Mouse (Mus musculus) hindbrain, embryonic 15.5 days (tissue): ENCODE data around the gene Olfr342. TPM values are rescaled to one million over a fixed set of nuclear protein-coding genes. Genes with fewer than 3 reads are reported as not detected.

Experiments
- ATAC-seq: fragments of 200-750 bp; cut with Nextera tagmentation; 2 replicates; pipeline ENCODE4 v1.8.0; 2017; ENCODE audit warnings: low read depth, moderate number of reproducible peaks, moderate TSS enrichment; ENCODE audit not compliant: low FRiP score
- H3K27ac ChIP-seq: fragments of 300-500 bp; sonication (generic); replicated peaks from 2 replicates; pipeline ENCODE4 v1.5.1; 2015; ENCODE audit warnings: mild to moderate bottlenecking, inconsistent platforms
- H3K27me3 ChIP-seq: fragments of 300-500 bp; sonication (generic); 2 replicates; pipeline ENCODE4 v1.6.1; 2015; ENCODE audit warnings: control low read depth, inconsistent platforms
- H3K36me3 ChIP-seq: fragments of 300-500 bp; sonication (generic); 2 replicates; pipeline ENCODE4 v1.6.1; 2015; ENCODE audit warnings: control low read depth, inconsistent platforms
- H3K4me1 ChIP-seq: fragments of 300-500 bp; sonication (generic); replicated peaks from 2 replicates; pipeline ENCODE4 v1.6.1; 2015; ENCODE audit warnings: control low read depth, inconsistent platforms
- H3K4me2 ChIP-seq: fragments of 300-500 bp; sonication (generic); 2 replicates; pipeline ENCODE4 v1.6.1; 2015; ENCODE audit warnings: moderate library complexity, mild to moderate bottlenecking, inconsistent platforms
- H3K4me3 ChIP-seq: fragments of 300-500 bp; sonication (generic); 2 replicates; pipeline ENCODE4 v1.5.1; 2015; ENCODE audit warnings: mild to moderate bottlenecking, inconsistent platforms
- H3K9ac ChIP-seq: fragments of 300-500 bp; sonication (generic); 2 replicates; pipeline ENCODE4 v1.6.1; 2015; ENCODE audit warnings: inconsistent platforms
- H3K9me3 ChIP-seq: fragments of 300-500 bp; sonication (generic); 2 replicates; pipeline ENCODE4 v1.6.1; 2016; ENCODE audit warnings: control low read depth, inconsistent platforms
- WGBS: fragments of 180-500 bp; shearing (Covaris S2); methylation state at CpG from one replicate; pipeline ENCODE4 v1.1.7; 2015; 5-methylcytosine and 5-hydroxymethylcytosine counted together
- polyA plus RNA-seq: library from polyadenylated mRNA; unstranded; fragments of >200 nt; fragmentation: Nextera tagmentation; extraction: Ambion mirVana; gene quantifications from 2 replicates; pipeline ENCODE4 v1.2.1, GENCODE M21; 2015

Olfr342 gene
- polyA plus RNA-seq: not detected in 2 replicates

GRCm38 (mm10) chr2:36524698-36525097 lies at the start of gene Olfr342:
Gene Olfr342, plus strand, starts transcription at chr2:36524998.
- 73% methylated on average over 3 of the region's 3 CpGs for WGBS
- Histone ChIP-seq H3K4me3 (no peak within 1 kb of the TSS), H3K9ac (no peak within 1 kb of the TSS), H3K4me1 (no peaks in the 10 kb centered on the region), H3K27ac (no peak within 1 kb of the TSS), H3K9me3 (peaks cover 15% of the 10 kb centered on the region; the same call in 1 of the 2 replicates), H3K4me2 (no peak within 1 kb of the TSS), H3K27me3 (no peaks in the 10 kb centered on the region), H3K36me3 (no peaks in the 10 kb centered on the region)
- ATAC-seq: no peak

DNA sequence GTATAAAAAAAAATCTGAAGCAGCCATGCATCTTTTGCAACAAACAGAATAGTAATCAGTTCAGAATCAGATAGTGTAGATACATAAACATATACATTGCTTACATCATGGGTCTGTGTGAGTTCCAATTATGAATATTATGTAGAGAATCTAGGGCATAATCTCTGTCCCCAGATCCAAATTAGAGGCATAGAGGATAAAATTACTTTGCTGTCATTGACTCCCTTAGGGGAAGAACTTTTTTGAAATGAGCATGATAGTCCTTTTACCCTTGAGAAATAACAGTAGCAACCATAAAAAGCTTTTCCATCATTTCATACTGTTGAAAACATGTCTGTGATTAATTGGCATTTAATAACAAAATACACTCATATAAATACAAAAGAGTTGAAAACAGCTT lies 42.4 kb upstream of the Olfr342 start, which contains the start of gene Olfr341:
TSS of gene Olfr341 (minus strand) at position 101 of the 400 bp plus-strand sequence.
- Histone ChIP-seq H3K27me3 (no peaks in the 10 kb centered on the region), H3K9me3 (0 out of 2 replicates have a peak, but pooled peaks cover 7% of the 10 kb centered on the region), H3K9ac (no peak within 1 kb of the TSS), H3K36me3 (no peaks in the 10 kb centered on the region), H3K27ac (no peak within 1 kb of the TSS), H3K4me3 (no peak within 1 kb of the TSS), H3K4me2 (no peak within 1 kb of the TSS), H3K4me1 (no peaks in the 10 kb centered on the region)
- ATAC-seq: no peak

GRCm38 (mm10) chr2:36565156-36565555 lies 40.4 kb downstream of the Olfr342 start:
- Histone ChIP-seq H3K36me3 (no peaks in the 10 kb centered on the region), H3K27ac (no peak overlapping the region), H3K4me1 (no peaks in the 10 kb centered on the region), H3K9me3 (no peaks in the 10 kb centered on the region; the same call in 1 of the 2 replicates), H3K4me3 (no peak overlapping the region), H3K27me3 (no peaks in the 10 kb centered on the region), H3K9ac (no peak overlapping the region), H3K4me2 (no peak overlapping the region)
- ATAC-seq: no peak

GRCm38 (mm10) chr2:36566362-36566761 lies 41.6 kb downstream of the Olfr342 start, which contains the start of gene Olfr344:
Gene Olfr344, plus strand, starts transcription at chr2:36566662.
- Histone ChIP-seq H3K27me3 (no peaks in the 10 kb centered on the region), H3K36me3 (no peaks in the 10 kb centered on the region), H3K4me3 (no peak within 1 kb of the TSS), H3K9me3 (no peaks in the 10 kb centered on the region; the same call in 1 of the 2 replicates), H3K4me2 (no peak within 1 kb of the TSS), H3K9ac (no peak within 1 kb of the TSS), H3K4me1 (no peaks in the 10 kb centered on the region), H3K27ac (no peak within 1 kb of the TSS)
- ATAC-seq: no peak
- WGBS: 83% methylated on average over 1 of the region's 1 CpGs

DNA sequence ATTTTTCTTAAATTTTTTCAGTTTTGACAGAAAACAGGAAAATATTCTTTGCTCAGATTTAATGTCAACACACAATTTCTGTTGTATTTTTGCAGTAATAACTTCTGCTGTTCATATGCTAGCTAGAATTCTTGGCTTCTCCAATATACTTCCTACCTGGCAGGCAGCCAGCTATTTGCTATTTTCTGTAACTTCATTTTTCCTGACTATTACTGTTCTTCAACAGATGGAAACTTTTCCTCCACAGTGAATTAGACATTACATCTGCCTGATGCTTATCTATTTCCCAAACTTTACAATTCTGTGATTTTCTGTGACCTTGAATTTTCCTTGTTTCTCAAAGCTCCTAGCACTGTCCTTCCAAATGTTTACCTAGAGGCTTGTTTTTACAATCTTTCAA lies 42.2 kb downstream of the Olfr342 start:
- Histone ChIP-seq H3K4me2 (no peak overlapping the region), H3K36me3 (no peaks in the 10 kb centered on the region), H3K9me3 (no peaks in the 10 kb centered on the region; the same call in 1 of the 2 replicates), H3K4me3 (no peak overlapping the region), H3K9ac (no peak overlapping the region), H3K27me3 (no peaks in the 10 kb centered on the region), H3K4me1 (no peaks in the 10 kb centered on the region), H3K27ac (no peak overlapping the region)
- ATAC-seq: no peak

DNA sequence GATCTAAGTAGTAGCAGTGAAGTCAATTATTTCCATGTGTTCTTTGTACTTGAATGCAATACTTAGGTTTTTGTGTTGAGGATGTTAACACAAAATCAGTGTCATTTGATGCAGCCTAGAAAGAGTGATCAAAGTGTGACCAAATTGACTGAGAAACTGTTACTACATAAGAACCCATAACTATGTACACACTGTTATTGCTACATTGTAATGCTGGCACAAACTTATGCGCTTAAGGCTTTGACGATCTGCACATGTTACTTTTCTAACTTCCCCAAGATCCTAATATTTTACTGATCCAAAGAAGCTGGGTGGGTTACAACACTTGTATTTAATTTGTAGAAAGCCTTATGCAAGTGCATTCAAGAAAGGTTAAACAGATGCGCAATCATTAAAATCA lies 43.0 kb downstream of the Olfr342 start:
- Histone ChIP-seq H3K4me3 (no peak overlapping the region), H3K36me3 (no peaks in the 10 kb centered on the region), H3K27me3 (no peaks in the 10 kb centered on the region), H3K9ac (no peak overlapping the region), H3K4me2 (no peak overlapping the region), H3K4me1 (no peaks in the 10 kb centered on the region), H3K27ac (no peak overlapping the region), H3K9me3 (no peaks in the 10 kb centered on the region; the same call in 1 of the 2 replicates)
- 94% methylated on average over 3 of the region's 3 CpGs for whole genome bisulfite sequencing
- no peak for ATAC-seq

Other genes starting within 250 kb of the Olfr342 start
- 0.03 TPM in 1 of 2 replicates, not detected in the other for gene Olfr338, start 151.5 kb upstream of the Olfr342 start, polyA plus RNA-seq
- gene Olfr339, start 106.1 kb upstream of the Olfr342 start, polyA plus RNA-seq: not detected in 2 replicates
- gene Olfr340, start 72.4 kb upstream of the Olfr342 start, polyA plus RNA-seq: not detected in 2 replicates
- gene Olfr341, start 42.5 kb upstream of the Olfr342 start, polyA plus RNA-seq: not detected in 2 replicates
- gene Olfr344, start 41.7 kb downstream of the Olfr342 start, polyA plus RNA-seq: not detected in 2 replicates
- not detected in 2 replicates for gene Olfr345, start 115.0 kb downstream of the Olfr342 start, polyA plus RNA-seq
- not detected in 2 replicates for gene Olfr346, start 160.8 kb downstream of the Olfr342 start, polyA plus RNA-seq
- gene Olfr347, start 206.9 kb downstream of the Olfr342 start, polyA plus RNA-seq: not detected in 2 replicates